Mouse (Mus musculus) ES-E14 (cell line): ENCODE results near the gene Tial1. TPM values are rescaled to one million over a fixed set of nuclear protein-coding genes. Genes with fewer than 3 reads are reported as not detected.

Source experiments
- DNase-seq: peaks from one replicate; pipeline ENCODE4 v3.0.0-alpha.2; 2013; ENCODE audit warnings: low read depth, low spot score
- H3K27ac ChIP-seq: 2 replicates; pipeline ENCODE4 v1.5.1; 2012; ENCODE audit warnings: low read depth, mild to moderate bottlenecking, low read length, moderate library complexity, mixed read lengths; ENCODE audit not compliant: poor library complexity, insufficient read depth, severe bottlenecking
- H3K36me3 ChIP-seq: 2 replicates; pipeline ENCODE4 v1.6.1; 2012; ENCODE audit warnings: mild to moderate bottlenecking, low read length, moderate library complexity, mixed read lengths; ENCODE audit not compliant: control insufficient read depth, poor library complexity, insufficient read depth, severe bottlenecking
- H3K4me1 ChIP-seq, 2 experiments: fragments of 150-350 bp in 1 of 2; sonication (generic) in 1 of 2; 2 replicates each; pipeline ENCODE4 v1.6.1; 2012; ENCODE audit warnings: low read length in 2 of 2, mild to moderate bottlenecking in 1 of 2, mixed read lengths in 1 of 2; ENCODE audit not compliant: control insufficient read depth in 2 of 2, insufficient read depth in 2 of 2, poor library complexity in 1 of 2
- H3K4me3 ChIP-seq, 2 experiments: fragments of 150-350 bp in 1 of 2; sonication (generic) in 1 of 2; 2 replicates each; pipeline ENCODE4 v1.5.1; 2012; ENCODE audit warnings: low read length in 2 of 2, low read depth in 1 of 2, mild to moderate bottlenecking in 1 of 2, mixed read lengths in 1 of 2; ENCODE audit not compliant: insufficient read depth in 1 of 2, poor library complexity in 1 of 2, severe bottlenecking in 1 of 2
- H3K9ac ChIP-seq: 2 replicates; pipeline ENCODE4 v1.6.1; 2012; ENCODE audit warnings: low read depth, mild to moderate bottlenecking, low read length, mixed read lengths; ENCODE audit not compliant: poor library complexity, insufficient read depth, severe bottlenecking
- H3K9me3 ChIP-seq: fragments of 150-350 bp; sonication (generic); 2 replicates; pipeline ENCODE4 v1.6.1; 2012; ENCODE audit warnings: low read depth, mild to moderate bottlenecking, low read length; ENCODE audit not compliant: control insufficient read depth, insufficient read depth
- CHD2 ChIP-seq: IDR thresholded peaks from 2 replicates; pipeline ENCODE4 v1.6.1; 2014; ENCODE audit warnings: mild to moderate bottlenecking, low read depth, low read length, inconsistent platforms
- HCFC1 ChIP-seq: IDR thresholded peaks from 2 replicates; pipeline ENCODE4 v1.6.1; 2012; ENCODE audit warnings: low read length, inconsistent platforms, borderline replicate concordance; ENCODE audit not compliant: insufficient read depth
- MAFK ChIP-seq: IDR thresholded peaks from 2 replicates; pipeline ENCODE4 v1.6.1; 2014; ENCODE audit warnings: mild to moderate bottlenecking, low read depth, low read length, inconsistent platforms; ENCODE audit not compliant: insufficient read depth
- ZC3H11A ChIP-seq: IDR thresholded peaks from 2 replicates; pipeline ENCODE4 v1.6.1; 2012; ENCODE audit warnings: low read depth, mild to moderate bottlenecking, inconsistent platforms, low read length, borderline replicate concordance
- ZNF384 ChIP-seq: IDR thresholded peaks from 2 replicates; pipeline ENCODE4 v1.6.1; 2012; ENCODE audit warnings: low read depth, low read length, inconsistent platforms
- in situ Hi-C, 2 experiments: fragments of 600-800 bp; cut with MboI; formaldehyde crosslinking; loops; one replicate each; pipeline ENCODE4 v1.15.1; 2025; ENCODE audit warnings: low sequenced_read_pairs in 2 of 2, inconsistent platforms in 1 of 2; ENCODE audit not compliant: unreplicated experiment in 2 of 2
- total RNA-seq: library from RNA; depleted of rRNA; stranded (reverse); fragments of 300-350 nt; gene quantifications from 2 replicates; pipeline ENCODE4 v1.2.3, GENCODE M21; 2012

Gene Tial1
- total RNA-seq, 1 experiment = 73.7 TPM

DNA sequence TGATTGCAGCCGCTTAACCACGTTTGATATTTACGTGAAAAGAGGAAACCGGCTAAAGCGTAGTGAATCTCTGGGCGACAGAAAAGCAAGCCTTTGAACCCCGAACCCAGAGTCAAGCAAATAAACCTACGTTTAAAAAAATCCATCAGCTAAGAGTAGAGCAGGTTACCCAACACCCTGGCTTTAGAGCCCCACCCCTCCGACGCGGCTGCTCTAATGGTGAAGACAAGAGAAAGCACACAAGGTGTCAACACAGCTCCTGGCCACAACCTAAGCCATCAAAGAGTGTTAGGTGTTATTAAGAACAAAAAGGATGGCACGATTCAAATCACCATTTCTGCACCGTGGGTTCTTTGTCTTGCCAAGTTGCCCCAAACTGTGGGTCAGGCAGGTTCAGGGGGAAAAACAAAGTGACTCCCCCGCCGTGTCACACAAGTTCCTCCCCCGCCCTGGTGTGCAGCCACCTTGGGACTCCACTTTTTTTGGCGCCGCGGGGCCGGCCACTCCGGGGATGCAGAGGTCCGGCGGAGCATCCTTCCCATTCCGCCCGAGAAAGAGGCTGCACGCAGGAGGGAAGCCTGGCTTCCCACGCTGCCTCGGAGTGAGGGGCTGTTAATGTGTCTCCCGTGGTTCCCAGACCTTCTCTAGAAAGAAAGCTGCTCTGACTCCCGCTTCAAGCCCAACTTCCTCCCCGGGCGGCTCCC is 44.1 kb downstream of the Tial1 start:
- Histone ChIP-seq H3K9ac (peak overlapping the region; percentile 75; the same call in 1 of the 2 replicates), H3K9me3 (no peaks in the 10 kb centered on the region), H3K27ac (no peak overlapping the region), H3K36me3 (no peaks in the 10 kb centered on the region), H3K4me1 (peaks cover 0 to 2% of the 10 kb centered on the region in 2 experiments; a peak in 1 of 4 replicates), H3K4me3 (peak overlapping the region; percentile 80 to 93)
- TF ChIP-seq CHD2 = no peak
- no peak for TF ChIP-seq MAFK
- TF ChIP-seq ZNF384 = no peak
- TF ChIP-seq ZC3H11A = no peak
- TF ChIP-seq HCFC1 = no peak
- no peak for DNase-seq
- in situ Hi-C loops = loop anchor here in 1 of 2 experiments (25.0 kb wide), 1 partner anchor 270 kb away; no protein-coding TSS in a partner anchor

DNA sequence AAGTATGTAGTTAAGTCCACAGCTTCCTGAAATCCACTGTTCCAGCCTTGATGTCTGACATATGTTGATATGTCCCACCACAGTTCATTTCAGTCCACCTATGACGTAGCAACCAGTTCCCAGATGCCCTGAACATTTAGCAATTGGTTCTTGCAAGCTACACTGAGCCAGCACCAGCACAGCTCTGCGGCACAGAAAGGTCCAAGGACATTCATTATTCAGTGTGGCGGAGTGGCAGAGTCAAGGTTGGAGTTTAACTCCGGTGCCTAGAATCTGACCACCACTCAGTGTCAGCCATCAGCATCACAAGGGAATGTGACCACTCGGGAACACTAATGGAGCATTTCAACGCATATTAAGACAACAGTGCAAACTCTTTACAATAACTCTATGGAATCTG is 44.9 kb downstream of the Tial1 start:
- in situ Hi-C loops = loop anchor here in 1 of 2 experiments (25.0 kb wide), 1 partner anchor 271 kb away; no protein-coding TSS in a partner anchor
- DNase-seq = no peak
- Histone ChIP-seq H3K4me3 (no peak overlapping the region), H3K9ac (no peak overlapping the region), H3K36me3 (no peaks in the 10 kb centered on the region), H3K4me1 (peaks cover 0 to 5% of the 10 kb centered on the region in 2 experiments; a peak in 1 of 4 replicates), H3K27ac (no peak overlapping the region), H3K9me3 (no peaks in the 10 kb centered on the region)
- TF ChIP-seq ZNF384 = no peak
- no peak for TF ChIP-seq MAFK
- no peak for TF ChIP-seq HCFC1
- no peak for TF ChIP-seq ZC3H11A
- TF ChIP-seq CHD2 = no peak

DNA sequence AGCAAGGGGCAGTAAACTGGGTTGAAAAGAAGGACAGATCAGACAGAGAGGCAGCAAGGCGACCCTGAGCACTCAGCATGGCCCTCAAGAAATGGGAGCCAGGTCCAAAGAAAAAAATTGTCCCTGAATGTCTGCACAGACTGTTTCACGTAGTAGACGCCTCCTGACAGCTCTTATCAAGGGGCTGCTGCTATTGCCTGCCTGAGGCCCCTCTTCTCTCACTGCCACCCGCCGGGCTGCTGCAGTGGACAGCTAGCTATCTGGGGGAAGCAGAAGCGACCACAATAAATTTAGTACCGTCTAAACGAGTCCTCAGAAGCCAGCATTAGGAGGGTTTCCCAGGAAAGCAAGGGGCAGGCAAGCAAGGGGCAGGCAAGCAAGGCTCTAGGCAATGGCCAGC is 47.1 kb downstream of the Tial1 start:
- no peak overlapping the region for H3K9ac ChIP-seq
- DNase-seq = no peak
- TF ChIP-seq MAFK = no peak
- TF ChIP-seq ZC3H11A = no peak
- TF ChIP-seq CHD2 = no peak
- TF ChIP-seq HCFC1 = no peak
- TF ChIP-seq ZNF384 = no peak
- H3K4me1 ChIP-seq = peaks cover 0 to 5% of the 10 kb centered on the region in 2 experiments; a peak in 1 of 4 replicates
- H3K4me3 ChIP-seq = no peak overlapping the region
- no peak overlapping the region for H3K27ac ChIP-seq
- no peaks in the 10 kb centered on the region for H3K9me3 ChIP-seq
- H3K36me3 ChIP-seq = no peaks in the 10 kb centered on the region
- in situ Hi-C loops = loop anchor here in 1 of 2 experiments (25.0 kb wide), 1 partner anchor 273 kb away; no protein-coding TSS in a partner anchor

DNA sequence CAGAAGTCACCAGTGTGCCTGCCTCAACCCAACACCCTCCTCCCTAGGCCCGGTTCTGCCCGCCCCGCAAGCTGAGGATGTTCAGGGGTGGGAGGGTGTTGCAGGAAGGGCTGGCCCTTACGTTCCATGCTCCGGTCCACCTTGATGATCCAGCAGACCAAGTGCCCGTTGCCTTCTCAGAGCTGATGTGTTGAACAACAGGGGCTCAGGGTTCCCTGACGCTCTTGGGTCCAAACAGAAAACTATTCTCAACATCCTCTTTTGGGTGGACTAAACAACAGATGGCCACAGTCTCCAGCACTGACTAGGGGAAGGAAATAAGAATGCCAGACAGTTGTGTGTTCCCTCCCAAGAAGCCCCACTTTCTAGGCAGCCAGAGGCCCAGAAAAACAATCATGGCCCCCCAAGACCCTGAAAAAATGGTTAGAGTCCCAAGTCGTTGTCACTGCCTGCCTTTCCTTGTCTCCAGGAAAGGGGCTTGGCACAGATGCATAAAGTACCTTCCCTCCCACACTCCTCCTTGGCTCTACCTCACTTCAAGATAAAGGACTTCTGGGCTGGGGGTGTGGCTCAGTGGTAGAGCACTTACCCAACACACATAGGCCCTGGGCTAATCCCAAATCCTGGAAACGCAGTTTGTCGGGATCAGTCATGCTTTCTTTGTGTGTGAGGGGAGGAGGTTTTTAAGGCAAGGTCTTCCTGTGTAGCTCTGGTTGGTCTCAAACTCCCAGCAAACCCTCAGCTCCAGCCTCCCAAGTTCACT is 49.3 kb downstream of the Tial1 start:
- in situ Hi-C loops = loop anchor here in 1 of 2 experiments (25.0 kb wide), 1 partner anchor 275 kb away; no protein-coding TSS in a partner anchor

More for the DNA sequence above, 49.3 kb downstream of the Tial1 start:
- Histone ChIP-seq H3K4me1 (peaks cover 0 to 3% of the 10 kb centered on the region in 2 experiments; a peak in 1 of 4 replicates), H3K4me3 (peak overlapping the region in 1 of 2 experiments; percentile 2; a peak in 1 of 4 replicates), H3K27ac (no peak overlapping the region), H3K9me3 (no peaks in the 10 kb centered on the region), H3K9ac (no peak overlapping the region; the same call in 1 of the 2 replicates), H3K36me3 (no peaks in the 10 kb centered on the region)
- DNase-seq = no peak
- TF ChIP-seq CHD2 = no peak
- no peak for TF ChIP-seq ZNF384
- no peak for TF ChIP-seq ZC3H11A
- no peak for TF ChIP-seq HCFC1
